Mouse (Mus musculus) 416B (cell line): Measurements from ENCODE around the gene Cox5a.

ENCODE experiments used
- DNase-seq: peaks from one replicate; pipeline ENCODE4 v3.0.0; 2011; ENCODE audit warnings: low read depth

The Cox5a gene

DNA sequence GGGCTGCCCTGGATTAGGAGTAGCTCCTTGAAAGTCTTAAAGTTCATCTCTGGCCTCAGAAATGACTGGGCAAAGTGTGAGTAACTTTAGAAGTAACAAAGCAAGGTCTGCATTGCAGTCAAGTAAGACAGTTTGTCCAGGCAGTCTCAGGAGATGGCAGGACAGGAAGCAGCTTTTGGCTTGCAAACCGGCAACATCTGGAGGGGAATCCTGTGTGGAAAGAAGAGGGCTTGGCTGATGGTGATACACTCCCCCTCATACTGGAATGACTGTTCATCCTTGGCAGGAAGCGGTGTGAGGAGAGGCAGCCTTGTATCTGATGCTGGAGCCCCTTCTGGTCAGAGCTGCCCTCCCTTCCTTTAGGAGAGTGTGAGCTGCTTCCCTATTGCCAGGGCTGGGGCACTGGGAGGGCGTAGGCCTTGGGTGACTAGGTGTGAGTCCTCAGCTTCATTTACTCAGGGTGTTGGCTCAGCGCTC lies 41.9 kb downstream of the Cox5a start:
- DNase-seq = peak; percentile 96

DNA sequence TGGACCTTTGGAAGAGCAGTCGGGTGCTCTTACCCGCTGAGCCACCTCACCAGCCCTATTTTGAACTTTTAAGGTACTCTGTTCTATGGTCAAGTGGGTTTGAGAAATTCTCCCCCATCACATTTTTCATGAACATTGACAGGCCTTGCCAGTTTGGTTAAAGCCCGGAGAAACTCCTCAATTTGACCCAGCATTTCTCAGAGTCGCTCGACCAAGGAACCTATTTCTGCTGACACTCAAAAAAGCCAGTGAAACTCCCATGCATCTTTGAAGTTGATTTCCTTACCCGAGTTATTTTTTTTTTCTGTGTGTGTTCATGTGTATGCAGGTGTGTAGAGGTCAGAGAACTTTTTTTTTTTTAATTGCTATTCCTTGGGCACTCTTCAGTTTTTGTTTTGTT lies 43.5 kb downstream of the Cox5a start:
- no peak for DNase-seq

DNA sequence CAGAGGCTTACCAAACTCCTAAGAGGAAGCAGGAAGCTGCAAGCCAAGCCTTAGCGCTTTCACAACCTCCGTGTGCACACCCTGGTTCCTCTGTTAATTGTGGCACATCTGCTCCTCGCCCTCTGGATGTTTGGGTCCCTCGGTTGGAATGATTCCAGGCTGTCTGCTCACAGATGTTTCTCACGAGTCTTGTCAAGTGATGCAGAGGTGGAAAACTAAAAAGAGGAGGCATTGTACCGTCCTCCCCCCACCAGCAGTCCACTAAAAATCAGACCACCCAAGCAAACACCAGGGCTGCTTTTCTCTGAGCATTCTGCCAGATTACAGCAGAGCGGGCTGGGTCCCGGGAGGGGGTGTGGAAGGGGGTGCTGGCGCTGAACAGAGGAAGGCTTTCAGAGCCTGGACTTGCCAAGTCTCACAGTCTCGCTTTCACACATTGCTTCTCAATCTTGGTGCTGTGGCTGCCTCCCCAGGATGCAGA lies 44.7 kb downstream of the Cox5a start:
- peak; percentile 62 for DNase-seq

DNA sequence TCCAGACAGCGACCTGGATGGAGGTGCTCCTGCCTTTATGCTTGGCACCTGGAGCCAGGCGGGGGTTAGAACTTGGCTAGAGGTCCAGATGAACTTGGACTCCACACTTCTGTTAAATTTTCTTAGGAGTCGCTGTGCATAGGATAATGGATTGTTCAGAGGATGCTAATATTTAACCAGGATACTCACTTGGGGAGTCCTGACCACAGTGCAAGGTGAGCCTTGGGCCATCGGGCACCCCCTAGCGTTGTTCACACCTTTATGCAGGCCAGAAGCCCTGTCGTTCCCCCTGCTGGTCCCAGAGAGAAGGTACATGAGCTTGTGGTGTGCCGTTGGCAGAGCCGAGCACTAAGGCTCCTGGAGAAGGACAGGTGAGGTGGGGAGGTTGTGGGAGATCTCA lies 45.8 kb downstream of the Cox5a start:
- DNase-seq = no peak

DNA sequence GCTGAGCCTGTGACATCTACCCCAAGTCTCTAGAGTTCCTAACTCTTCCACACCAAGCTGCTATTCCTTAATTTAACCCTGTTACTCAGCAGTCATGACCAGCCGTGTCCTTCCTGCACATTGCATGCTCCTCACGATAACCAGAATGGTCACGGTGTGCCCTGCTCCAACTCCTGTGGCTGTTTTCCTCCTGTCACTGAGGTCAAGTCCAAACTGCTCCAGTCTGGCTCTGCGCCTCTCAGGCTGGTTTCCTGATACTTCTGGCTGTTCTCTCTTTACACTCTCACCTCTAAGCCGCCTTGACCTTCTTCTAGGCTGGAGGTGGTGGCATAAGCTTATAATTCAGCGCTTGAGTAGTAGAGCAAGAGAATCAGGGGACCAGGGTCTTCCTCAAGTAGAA lies 47.4 kb downstream of the Cox5a start:
- DNase-seq = no peak

DNA sequence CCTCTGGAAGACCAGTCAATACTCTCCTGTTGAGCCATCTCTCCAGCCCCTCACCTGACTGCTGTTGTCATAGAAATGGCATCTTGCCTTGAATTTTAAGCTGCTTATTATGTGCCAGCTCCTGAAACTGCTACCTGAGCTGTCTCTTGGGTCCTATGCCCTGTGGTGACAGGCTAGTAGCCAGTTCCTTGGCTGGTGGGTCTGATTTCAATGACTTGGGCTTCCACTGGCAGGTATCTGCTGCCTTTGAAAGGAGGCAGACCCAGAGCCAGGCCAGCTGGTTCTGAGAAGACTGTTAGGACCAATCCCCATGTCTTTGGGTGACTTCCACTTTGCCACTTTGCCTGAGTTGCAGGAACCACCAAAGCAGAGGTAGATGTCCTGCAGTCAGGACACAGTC lies 53.3 kb downstream of the Cox5a start:
- DNase-seq = no peak

DNA sequence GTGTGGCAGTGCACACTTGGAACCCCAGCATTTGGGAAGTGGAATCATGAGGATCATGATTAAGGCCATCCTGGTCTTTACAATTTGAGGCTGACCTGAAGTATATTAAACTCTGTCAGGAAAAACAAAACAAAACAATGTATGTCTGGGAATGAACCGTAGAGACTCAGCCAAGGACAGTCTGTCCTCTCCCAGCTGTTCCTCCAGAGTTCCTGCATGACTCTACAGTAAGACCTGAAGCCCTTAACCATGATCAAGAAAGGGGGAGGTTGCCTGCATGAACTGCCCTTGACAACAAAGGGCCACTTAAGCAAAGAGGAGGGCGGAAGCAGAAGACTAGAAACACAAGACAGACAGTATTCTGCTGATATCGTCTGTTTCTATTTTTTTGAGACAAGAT lies 54.5 kb downstream of the Cox5a start:
- no peak for DNase-seq

DNA sequence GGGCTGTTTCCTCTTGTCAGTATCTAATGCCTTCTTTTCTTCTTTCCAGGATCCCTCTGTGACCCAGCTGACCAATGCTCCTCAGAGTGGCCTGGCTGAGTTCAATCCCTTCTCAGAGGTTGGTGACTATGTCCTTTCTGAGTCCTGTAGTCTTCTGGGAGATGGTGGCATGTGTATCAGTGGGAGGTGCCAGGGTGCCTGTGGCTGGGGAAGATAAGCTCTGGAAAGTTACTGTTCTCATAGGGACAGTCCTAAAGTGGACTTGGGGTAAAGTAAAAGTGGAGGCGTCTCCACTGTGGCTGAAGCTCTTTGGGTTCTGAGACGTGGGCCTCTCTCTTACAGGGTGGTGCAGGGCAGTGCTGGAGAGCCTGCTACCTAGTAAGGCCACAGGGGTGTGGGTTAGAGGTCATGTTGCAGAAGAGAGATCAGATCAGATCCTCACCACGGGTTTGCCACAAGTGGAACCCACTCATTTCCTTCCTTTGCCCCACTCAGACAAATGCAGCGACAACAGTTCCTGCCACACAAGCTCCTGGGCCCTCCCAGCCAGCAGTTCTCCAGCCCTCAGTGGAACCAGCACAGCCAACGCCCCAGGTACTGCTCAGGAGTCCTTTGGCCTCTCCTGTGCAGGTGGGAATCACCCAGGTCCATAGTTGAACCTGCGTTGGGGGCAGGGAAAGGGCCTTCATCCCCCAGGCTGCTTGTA lies 56.2 kb downstream of the Cox5a start:
- DNase-seq = peak; percentile 89
